Mouse (Mus musculus) retina, postnatal 7 days (tissue): ENCODE results near the gene Akap13.

Experiments
- DNase-seq: peaks from one replicate; pipeline ENCODE4 v3.0.0-alpha.2; 2012; ENCODE audit warnings: low read depth, low spot score

Akap13 gene

GRCm38 (mm10) chr7:75516716-75517619, 61.6 kb downstream of the Akap13 start:
- DNase-seq = no peak

GRCm38 (mm10) chr7:75520531-75520930, 65.2 kb downstream of the Akap13 start:
- no peak for DNase-seq

GRCm38 (mm10) chr7:75521199-75521598, 65.9 kb downstream of the Akap13 start:
- DNase-seq = no peak

DNA sequence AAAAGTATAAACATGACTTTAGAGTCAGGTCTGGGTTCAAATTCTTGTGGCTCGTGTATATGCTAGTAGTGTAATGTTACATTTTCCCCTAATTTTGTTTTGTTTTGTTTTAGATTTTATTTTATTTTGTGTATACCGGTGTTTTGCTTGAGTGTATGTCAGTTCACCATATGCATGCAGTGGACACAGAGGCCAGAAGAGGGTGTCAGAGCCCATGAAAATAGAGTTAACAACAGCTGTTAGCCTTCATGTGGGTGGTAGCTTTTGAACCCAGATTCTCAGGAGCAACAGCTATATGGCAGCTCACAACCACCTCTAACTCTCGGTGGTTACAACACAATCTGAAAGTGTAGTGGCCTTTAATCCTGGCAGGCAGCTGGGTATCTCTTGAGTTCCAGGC, 66.9 kb downstream of the Akap13 start:
- no peak for DNase-seq

DNA sequence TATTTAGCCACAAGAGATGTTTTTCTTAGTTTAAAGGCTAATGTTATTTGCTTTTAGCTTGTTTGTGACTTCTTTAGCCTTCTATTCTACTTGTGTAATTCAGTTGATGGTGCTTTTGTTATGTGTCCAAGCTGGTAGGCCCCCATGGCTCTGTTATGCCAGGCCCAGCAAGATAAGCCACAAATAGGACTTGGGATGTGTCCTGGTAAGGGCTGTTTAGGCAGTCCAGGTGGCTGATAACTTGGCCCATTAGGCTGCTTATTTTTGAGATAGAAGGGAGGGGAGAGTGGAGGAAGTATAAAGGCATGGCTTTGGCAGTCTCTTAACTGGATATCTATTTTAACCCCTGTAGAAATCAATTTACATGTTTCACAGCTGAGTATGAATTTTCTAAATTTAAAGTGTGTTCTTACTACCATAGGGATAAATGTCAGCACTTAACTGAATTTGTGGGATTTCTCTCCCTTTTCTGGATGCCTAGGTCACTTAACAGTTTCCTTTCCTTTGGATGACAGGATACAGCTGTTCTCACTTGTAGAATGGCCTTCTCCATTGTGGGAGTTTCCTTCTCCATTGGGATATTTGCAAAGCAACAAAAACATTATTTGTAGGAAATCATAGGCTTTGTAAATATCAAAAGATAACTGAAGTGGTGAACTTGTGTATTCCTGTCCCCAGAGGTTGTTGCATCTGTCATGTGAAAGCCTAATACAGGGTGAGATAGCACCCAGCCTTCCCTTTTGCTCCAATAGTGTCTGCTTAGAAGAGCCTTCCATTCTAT, 69.6 kb downstream of the Akap13 start:
- DNase-seq = no peak

DNA sequence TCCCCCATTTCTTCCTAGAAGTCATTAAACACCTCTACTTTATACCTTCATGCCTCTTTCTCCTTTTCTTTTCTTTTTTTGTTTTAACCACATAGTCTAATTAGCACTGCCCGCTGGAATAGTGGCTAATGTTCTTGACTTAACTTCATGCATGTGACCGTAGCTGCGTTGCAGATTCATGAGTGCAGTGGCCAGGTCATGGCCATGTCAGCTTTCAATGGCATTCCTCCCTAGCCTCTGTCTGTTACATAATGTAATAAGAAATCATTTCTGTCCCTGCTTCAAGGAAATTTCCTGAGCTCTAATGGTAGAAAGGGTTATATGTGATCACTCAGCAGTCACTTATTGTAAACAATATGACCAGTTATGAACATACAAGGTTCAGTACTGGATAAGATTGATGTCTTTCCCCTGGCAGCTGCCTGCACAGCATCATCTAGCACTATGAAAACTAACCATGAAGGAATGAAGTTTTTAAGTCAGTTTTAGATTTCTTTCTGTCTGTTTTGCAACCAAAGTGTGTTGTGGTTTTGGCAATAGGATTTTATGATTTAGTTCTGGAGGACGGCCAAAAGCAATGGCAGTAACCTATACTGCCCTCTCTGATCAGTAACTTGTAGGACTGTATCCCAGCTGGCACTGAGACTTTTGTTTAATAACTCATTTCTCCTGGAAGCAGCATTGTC, 70.5 kb downstream of the Akap13 start:
- no peak for DNase-seq

DNA sequence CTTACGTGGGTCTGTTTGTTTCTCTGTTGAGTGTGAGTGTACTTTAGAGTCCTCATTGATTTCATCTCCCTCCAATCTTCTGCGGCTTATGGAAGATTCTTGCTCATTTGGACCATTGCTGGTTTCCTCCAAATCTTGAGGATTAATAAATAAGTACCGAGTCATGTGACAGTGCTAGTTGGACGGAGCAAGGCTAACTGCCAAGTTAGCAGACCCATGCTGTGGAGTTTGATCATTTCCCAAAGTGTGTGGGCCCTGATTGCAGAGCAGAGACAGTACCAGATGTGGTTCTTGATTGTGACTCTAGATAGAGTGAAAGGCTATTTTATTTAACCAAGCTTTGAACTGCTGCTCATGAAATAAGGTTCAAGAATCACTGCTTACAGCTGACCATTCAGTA, 73.4 kb downstream of the Akap13 start:
- DNase-seq = no peak

DNA sequence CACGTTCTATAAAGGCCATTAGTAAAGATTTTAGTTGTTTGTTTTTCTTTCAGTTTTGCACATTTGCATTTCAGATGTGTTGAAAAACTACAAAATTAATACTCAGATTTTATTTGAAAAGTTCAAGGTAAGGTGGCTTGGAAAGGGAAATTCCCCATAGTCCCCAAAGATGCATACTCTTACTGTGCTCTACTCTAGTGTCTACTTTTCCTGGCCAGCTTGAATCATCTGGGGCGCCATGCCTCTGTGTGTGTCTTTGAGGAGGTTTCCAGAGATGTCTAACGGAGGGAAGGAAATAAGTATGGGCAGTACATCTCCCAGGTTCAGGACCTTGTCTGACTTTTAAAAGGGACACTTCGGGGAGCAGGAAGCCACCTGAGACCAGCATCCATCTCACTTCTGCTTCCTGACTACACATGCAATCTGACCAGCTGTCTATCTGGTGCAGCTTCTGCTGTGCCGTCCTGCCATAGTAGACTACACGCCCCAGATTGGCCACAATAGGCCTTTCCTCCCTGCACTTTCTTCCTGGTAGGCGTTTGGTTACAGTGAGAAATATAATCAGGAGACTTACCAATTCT, 74.6 kb downstream of the Akap13 start:
- no peak for DNase-seq

DNA sequence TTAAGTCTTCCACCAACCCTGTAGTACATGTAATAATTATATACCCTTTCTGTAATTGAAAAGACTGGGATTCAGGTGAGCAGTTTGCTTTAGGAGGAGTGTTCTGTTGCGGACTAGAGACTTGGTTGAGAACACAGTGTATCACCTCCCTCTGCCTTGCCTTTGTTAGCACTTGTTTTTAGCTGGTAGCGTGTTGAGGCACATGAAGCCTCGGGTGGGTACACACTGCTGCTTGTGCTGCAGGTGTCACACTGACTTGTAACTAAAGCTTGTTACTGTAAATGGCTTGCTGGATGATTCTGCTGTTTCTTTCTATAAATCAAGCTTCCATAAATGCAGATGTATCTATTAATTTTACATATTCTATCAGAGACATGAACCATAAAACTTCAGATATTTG, 75.3 kb downstream of the Akap13 start:
- DNase-seq = no peak

GRCm38 (mm10) chr7:75533079-75533478, 77.7 kb downstream of the Akap13 start:
- no peak for DNase-seq

DNA sequence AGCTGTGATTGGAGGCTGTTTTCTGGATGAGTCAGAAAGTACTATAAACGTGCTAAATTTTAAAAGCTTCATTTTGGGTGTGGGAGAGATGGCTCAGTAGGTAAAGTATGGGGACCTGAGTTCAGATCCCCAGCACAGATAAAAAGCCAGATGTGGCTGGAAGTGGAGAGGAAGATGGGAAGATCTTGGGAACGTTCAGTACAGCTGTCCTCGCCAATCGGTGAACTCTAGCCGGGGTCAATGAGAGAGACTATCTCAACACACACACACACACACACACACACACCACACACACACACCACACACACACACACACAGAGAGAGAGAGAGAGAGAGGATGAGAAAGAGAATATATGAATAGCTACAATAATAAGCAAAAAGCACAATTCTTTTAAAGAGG, 81.0 kb downstream of the Akap13 start:
- DNase-seq = no peak

DNA sequence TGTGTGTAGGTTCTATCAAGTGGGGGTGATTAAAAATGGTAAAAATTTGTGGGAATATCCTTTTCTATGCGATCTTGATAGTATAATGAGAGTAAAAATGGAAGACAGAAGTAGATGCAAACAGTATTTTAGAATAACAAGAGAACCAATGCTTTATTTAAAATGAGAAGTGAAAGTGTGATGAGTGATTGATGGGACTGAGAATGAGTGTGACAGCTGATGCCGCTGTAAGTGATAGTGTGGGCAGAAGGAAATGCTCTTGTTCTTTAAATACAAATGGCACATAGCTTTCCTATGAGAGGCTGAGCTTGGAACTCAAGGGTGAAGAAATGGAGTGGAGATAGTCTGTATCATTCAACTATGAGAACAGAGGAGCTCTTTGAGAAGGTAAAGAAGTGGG, 82.2 kb downstream of the Akap13 start:
- no peak for DNase-seq

- no peak for DNase-seq
Observed at GRCm38 (mm10) chr7:75538513-75538912, 83.2 kb downstream of the Akap13 start.

DNA sequence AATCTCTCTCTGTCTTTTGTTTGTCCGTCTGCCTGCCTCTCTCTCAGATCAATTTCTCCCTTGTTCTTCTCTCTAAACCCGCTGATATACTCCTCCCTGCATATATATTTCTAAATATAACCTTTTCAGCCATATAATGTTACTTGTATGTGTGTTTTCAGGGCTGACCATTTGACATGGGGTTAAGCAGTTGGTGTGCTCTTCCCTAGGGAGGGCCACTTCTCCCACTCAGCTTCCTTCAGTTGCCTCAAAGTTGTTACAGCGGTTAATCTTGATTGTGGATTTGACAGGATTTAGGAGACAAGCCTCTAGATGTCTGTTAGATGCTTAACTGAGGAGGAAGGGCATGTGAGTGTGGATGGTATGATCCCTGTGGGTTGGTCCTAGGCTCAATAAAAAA, 83.8 kb downstream of the Akap13 start:
- DNase-seq = no peak

GRCm38 (mm10) chr7:75549856-75550255, 94.5 kb downstream of the Akap13 start:
- DNase-seq = no peak

GRCm38 (mm10) chr7:75550791-75551336, 95.5 kb downstream of the Akap13 start:
- no peak for DNase-seq

DNA sequence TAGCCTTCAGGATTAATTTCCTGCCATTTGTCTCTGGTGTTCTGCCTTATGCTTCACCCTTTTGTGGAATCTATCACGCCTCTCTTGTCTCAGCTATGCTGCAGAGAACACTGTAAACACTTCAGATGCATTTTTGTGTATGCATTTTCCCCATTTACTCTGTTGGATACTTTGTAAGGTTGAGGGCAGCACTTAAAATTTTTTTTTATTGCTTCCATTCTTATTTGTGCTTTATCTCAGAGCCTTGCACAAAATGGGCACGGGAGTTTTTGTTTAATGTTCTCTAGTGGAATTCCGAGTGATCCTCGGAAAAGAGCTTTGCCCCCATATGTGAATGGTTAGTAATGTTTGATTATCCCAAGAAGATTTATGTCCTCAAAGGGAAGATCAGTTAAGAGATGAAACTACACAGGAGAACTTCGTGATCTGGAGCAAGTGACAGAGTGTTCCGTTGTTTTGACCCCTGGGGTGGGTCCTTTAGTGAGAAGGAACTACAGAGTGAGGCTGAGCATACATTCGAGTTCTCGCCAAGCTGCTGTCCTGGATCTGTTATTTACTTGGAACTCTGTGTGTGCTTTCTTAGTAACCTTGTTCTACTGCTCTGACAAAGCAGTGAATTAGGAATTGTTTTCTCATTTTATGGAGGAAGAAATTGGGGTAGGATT, 97.8 kb downstream of the Akap13 start:
- DNase-seq = no peak

GRCm38 (mm10) chr7:75553667-75554045, 98.3 kb downstream of the Akap13 start:
- no peak for DNase-seq

- no peak for DNase-seq
Observed at GRCm38 (mm10) chr7:75554065-75554464, 98.7 kb downstream of the Akap13 start.

GRCm38 (mm10) chr7:75555940-75556339, 100.6 kb downstream of the Akap13 start:
- DNase-seq = peak; percentile 3

GRCm38 (mm10) chr7:75558225-75558624, 102.9 kb downstream of the Akap13 start:
- no peak for DNase-seq
